Mouse (Mus musculus): ENCODE data around the gene Prr12.

GRCm38 (mm10) chr7:45100046-45100445, 47.4 kb upstream of the Prr12 start:
- TF ChIP-seq CTCF (IDR thresholded peaks at IDR 0.05; ENCODE audit: extremely low read depth, insufficient read length, insufficient replicate concordance, low read depth, low read length) (no peak), POLR2A (IDR thresholded peaks at IDR 0.05; ENCODE audit: low read depth, low read length) (no peak)
